In genomic region chr17:86433813-86434212, GRCm38 (mm10) we compare ENCODE assay signal across 14 mouse cellular contexts.
DNase-seq lines count a peak whose midpoint lies in the region; ATAC-seq and TF ChIP-seq lines count a peak whose summit lies in the region.
"Had no signal": no experiment of that assay in that cellular context is flagged by ENCODE, and none has a peak within 500 bp of the region (broad histone marks: within the 10 kb centered on the region; RNA-seq: fewer than 3 reads in every experiment).

No protein-coding gene starts in this region.

- TF ChIP-seq POLR2A in small intestine, adult 2 months (IDR thresholded peaks at IDR 0.05; ENCODE audit: low read depth, low read length) = no peak

- H3K4me1 ChIP-seq in small intestine, adult 2 months (ENCODE audit: control insufficient read depth, insufficient read depth, insufficient read length, low read length) = peaks cover 29% of the 10 kb centered on the region
- no peaks in the 10 kb centered on the region for H3K4me1 ChIP-seq in hindbrain, embryonic 11.5 days (replicated peaks; ENCODE audit: control insufficient read depth, insufficient read depth, low read length)
- H3K4me1 ChIP-seq: embryonic facial prominence, embryonic 13.5 days; liver, embryonic 15.5 days had no signal

- intact Hi-C loops in heart, postnatal 25 days (cut with DNase I) = loop anchor here (5.0 kb wide), 1 partner anchor 82 kb away; no protein-coding TSS in a partner anchor
- intact Hi-C loops in left cerebral cortex, postnatal 36 days (cut with DNase I) = no loop called here
- intact Hi-C loops in left cerebral cortex, adult 2 months (cut with DNase I) = no loop called here

- H3K27me3 ChIP-seq in small intestine, adult 2 months (ENCODE audit: control insufficient read depth, insufficient read depth, low read length) = no peaks in the 10 kb centered on the region
- H3K27me3 ChIP-seq in hindbrain, embryonic 11.5 days (ENCODE audit: control insufficient read depth, insufficient read depth, low read length) = no peaks in the 10 kb centered on the region
- H3K27me3 ChIP-seq: embryonic facial prominence, embryonic 13.5 days; liver, embryonic 15.5 days had no signal

- no peak for ATAC-seq in hindbrain, embryonic 11.5 days (ENCODE audit: low FRiP score)
- ATAC-seq: hindbrain, embryonic 16.5 days had no signal

- peak; percentile 94 for DNase-seq in heart, adult 11 months
- no peak for DNase-seq in heart, postnatal 25 days (ENCODE audit: low spot score)
- DNase-seq in left cerebral cortex, postnatal 36 days (ENCODE audit: low spot score in 2 of 2) = peak; percentile 47 to 48
- DNase-seq in left cerebral cortex, adult 2 months (ENCODE audit: extremely low spot score in 1 of 2, low spot score in 2 of 2) = no peak
- peak; percentile 44 to 60 for DNase-seq in heart, adult 9 months (ENCODE audit: low spot score in 2 of 2)
- DNase-seq in hindbrain, embryonic 11.5 days (ENCODE audit: low spot score) = no peak
- DNase-seq in yolk sac, embryonic 10.5 days (ENCODE audit: low spot score) = no peak
- DNase-seq: kidney, adult 8-10 months; midbrain, embryonic 14.5 days; thymus, postnatal 4 days had no signal

- H3K9me3 ChIP-seq in hindbrain, embryonic 11.5 days (ENCODE audit: control insufficient read depth, low read length) = no peaks in the 10 kb centered on the region
- H3K9me3 ChIP-seq: embryonic facial prominence, embryonic 13.5 days; liver, embryonic 15.5 days had no signal

- TF ChIP-seq CTCF in left cerebral cortex, adult 2 months (IDR thresholded peaks at IDR 0.05) = no peak
- no peak for TF ChIP-seq CTCF in small intestine, adult 2 months (IDR thresholded peaks at IDR 0.05; ENCODE audit: extremely low read depth, insufficient read length, insufficient replicate concordance, low read depth, low read length)

- H3K36me3 ChIP-seq in small intestine, adult 2 months (ENCODE audit: control insufficient read depth, insufficient read depth, low read length) = no peaks in the 10 kb centered on the region
- no peaks in the 10 kb centered on the region for H3K36me3 ChIP-seq in hindbrain, embryonic 11.5 days (ENCODE audit: control insufficient read depth, insufficient read depth, low read length)
- H3K36me3 ChIP-seq: embryonic facial prominence, embryonic 13.5 days; liver, embryonic 15.5 days had no signal

- H3K9ac ChIP-seq in hindbrain, embryonic 11.5 days (ENCODE audit: low read depth, low read length) = no peak overlapping the region
- H3K9ac ChIP-seq: embryonic facial prominence, embryonic 13.5 days; liver, embryonic 15.5 days had no signal

- no peak overlapping the region for H3K4me2 ChIP-seq in hindbrain, embryonic 11.5 days (replicated peaks; ENCODE audit: low read depth, low read length)
- H3K4me2 ChIP-seq: embryonic facial prominence, embryonic 13.5 days; liver, embryonic 15.5 days had no signal

- no peak overlapping the region for H3K4me3 ChIP-seq in left cerebral cortex, adult 2 months
- no peak overlapping the region for H3K4me3 ChIP-seq in small intestine, adult 2 months (ENCODE audit: low read depth, low read length)
- no peak overlapping the region for H3K4me3 ChIP-seq in hindbrain, embryonic 11.5 days (ENCODE audit: low read depth, low read length)
- H3K4me3 ChIP-seq: embryonic facial prominence, embryonic 13.5 days; liver, embryonic 15.5 days had no signal

- no peak overlapping the region for H3K27ac ChIP-seq in left cerebral cortex, adult 2 months
- H3K27ac ChIP-seq in small intestine, adult 2 months (ENCODE audit: insufficient read depth, low read depth, low read length) = peak overlapping the region; percentile 82; the same call in 1 of the 2 replicates
- no peak overlapping the region for H3K27ac ChIP-seq in hindbrain, embryonic 11.5 days (ENCODE audit: low read depth, low read length)
- H3K27ac ChIP-seq: embryonic facial prominence, embryonic 13.5 days; liver, embryonic 15.5 days had no signal

- 89% methylated on average over 11 of the region's 11 CpGs for WGBS in small intestine, adult 2 months
- 92% methylated on average over 11 of the region's 11 CpGs for WGBS in hindbrain, embryonic 11.5 days

Comparison
In these comparisons a context has a peak if more than half of its experiments do, and no peak if none do; other contexts are left out.
1. DNase-seq: peak in heart, adult 11 months (single experiment), left cerebral cortex, postnatal 36 days (2 of 2) and heart, adult 9 months (2 of 2); none in heart, postnatal 25 days (single experiment), left cerebral cortex, adult 2 months (0 of 2), hindbrain, embryonic 11.5 days (single experiment) and yolk sac, embryonic 10.5 days (single experiment).